Mouse (Mus musculus): ENCODE data around the gene Cdh4. TPM values are rescaled to one million over a fixed set of nuclear protein-coding genes. Genes with fewer than 3 reads are reported as not detected.

Cdh4 gene
- polyA plus RNA-seq, 1 experiment from 2014 or later, result 0.20 TPM

DNA sequence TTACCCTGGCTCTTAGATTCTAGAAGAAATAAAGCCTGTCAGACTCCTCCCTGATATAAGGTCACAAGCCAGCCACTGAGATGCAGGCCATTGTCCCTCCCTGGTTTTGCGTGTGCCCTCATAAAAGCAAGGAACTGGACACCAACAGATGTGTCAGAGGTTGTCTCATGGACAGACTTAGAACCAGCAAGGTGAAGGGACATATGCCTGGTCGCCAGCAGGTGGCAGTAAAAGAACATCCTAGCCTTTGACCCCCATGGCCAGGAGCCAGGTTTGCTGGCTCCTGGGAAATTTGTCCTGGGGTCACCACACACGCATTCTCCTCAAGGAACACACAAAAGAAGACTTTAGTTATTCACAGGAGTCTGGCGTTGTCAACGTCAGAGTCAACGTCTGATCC lies 387.7 kb downstream of the Cdh4 start:
- no peak overlapping the region for H3K27ac ChIP-seq
- no peak overlapping the region for H3K4me3 ChIP-seq
- no peaks in the 10 kb centered on the region for H3K36me3 ChIP-seq
- WGBS (ENCODE audit: insufficient replicate concordance), result 23% methylated on average over 6 of the region's 6 CpGs
- no peaks in the 10 kb centered on the region for H3K27me3 ChIP-seq (replicated peaks)
- H3K4me1 ChIP-seq, result no peaks in the 10 kb centered on the region
- H3K9ac ChIP-seq, result no peak overlapping the region
- no peak for ATAC-seq
- no peak overlapping the region for H3K4me2 ChIP-seq
- H3K9me3 ChIP-seq (replicated peaks), result no peaks in the 10 kb centered on the region

DNA sequence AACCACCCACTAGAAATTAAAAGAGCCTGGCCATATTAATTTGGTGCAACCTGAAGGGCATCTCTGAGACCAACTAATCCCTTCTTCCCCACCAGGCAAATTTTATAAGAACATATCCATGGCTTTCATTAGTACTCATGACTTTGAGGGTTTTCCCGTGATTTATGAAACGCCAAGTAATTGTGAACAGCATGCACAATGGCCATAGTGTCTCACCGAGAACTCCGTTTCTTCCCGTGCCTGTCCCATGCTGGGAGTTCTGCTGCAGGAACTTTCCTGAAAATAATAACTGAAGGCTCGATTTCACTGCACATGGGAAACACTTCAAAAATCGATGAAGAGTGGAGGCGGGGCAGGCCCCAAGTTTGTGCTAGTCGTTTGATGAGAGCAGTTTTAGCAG lies 392.7 kb downstream of the Cdh4 start:
- Histone ChIP-seq H3K27me3 (replicated peaks) (no peaks in the 10 kb centered on the region), H3K4me2 (no peak overlapping the region), H3K27ac (no peak overlapping the region), H3K9ac (no peak overlapping the region), H3K4me1 (no peaks in the 10 kb centered on the region), H3K4me3 (no peak overlapping the region), H3K36me3 (no peaks in the 10 kb centered on the region), H3K9me3 (replicated peaks) (no peaks in the 10 kb centered on the region)
- WGBS (ENCODE audit: insufficient replicate concordance), result 67% methylated on average over 9 of the region's 9 CpGs
- no peak for ATAC-seq

DNA sequence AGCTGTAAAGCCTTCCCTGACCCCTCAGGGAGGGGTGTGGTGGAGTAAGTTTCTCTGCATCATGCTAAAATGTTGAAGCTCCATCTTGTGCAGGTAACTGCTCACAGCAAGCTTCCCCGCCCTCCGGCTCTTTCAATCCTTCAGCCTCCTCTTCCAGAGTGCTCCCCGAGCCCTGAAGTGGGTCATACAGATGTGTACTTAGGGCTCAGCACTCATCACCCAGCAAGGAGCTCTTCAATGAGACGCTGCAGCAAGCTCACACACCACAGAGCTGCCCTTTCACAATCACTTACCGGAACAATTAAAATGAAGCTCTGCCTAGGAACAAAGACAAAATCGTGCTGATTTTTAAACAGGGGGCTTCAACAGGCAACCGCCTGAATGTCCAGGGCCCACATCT lies 393.3 kb downstream of the Cdh4 start:
- H3K27ac ChIP-seq, result no peak overlapping the region
- WGBS (ENCODE audit: insufficient replicate concordance), result 62% methylated on average over 7 of the region's 7 CpGs
- H3K27me3 ChIP-seq (replicated peaks), result no peaks in the 10 kb centered on the region
- H3K9me3 ChIP-seq (replicated peaks), result no peaks in the 10 kb centered on the region
- ATAC-seq, result no peak
- no peaks in the 10 kb centered on the region for H3K36me3 ChIP-seq
- no peaks in the 10 kb centered on the region for H3K4me1 ChIP-seq
- H3K4me2 ChIP-seq, result no peak overlapping the region
- no peak overlapping the region for H3K9ac ChIP-seq
- no peak overlapping the region for H3K4me3 ChIP-seq

DNA sequence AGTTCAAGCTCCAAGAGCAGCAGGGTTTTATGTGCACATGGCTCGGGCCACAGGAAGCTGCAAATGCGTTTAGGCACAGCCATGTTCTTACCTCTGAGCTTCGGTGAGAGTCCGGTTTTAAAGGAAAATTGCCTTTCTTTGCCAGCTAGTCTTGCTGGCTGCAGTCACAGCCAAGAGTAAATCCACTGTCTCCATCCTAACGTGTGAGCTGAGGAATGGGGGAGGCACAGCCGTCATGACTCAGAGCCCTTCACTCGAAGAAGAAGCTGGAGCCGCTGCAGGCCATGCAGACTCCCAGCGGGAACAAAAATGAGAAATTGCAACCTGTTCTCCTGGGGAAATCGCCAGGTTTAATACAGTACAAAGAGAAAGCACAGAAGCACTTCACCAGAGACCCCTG lies 395.0 kb downstream of the Cdh4 start:
- Histone ChIP-seq H3K27ac (no peak overlapping the region), H3K4me3 (no peak overlapping the region), H3K9ac (no peak overlapping the region), H3K4me1 (no peaks in the 10 kb centered on the region), H3K27me3 (replicated peaks) (no peaks in the 10 kb centered on the region), H3K4me2 (no peak overlapping the region), H3K9me3 (replicated peaks) (no peaks in the 10 kb centered on the region), H3K36me3 (no peaks in the 10 kb centered on the region)
- 64% methylated on average over 10 of the region's 10 CpGs for WGBS (ENCODE audit: insufficient replicate concordance)
- ATAC-seq, result no peak

DNA sequence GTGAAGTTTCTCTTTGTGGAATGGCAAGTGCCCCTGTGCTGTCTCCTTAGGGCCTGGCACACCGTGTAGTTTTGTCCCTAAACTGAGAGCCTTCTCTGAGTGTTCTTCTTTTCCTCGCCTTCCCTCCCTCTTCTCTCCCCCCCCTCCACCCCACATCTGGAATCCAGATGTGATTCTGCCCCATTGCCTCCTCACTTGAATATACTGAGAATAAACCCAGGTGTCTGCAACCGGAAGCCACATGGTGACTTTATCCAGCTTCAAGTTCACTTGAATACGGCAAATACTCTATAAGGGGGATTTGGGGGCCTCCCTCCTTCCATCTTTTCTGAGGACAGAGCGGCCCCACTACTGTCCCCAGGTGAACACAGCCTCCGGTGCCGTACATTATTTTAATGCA lies 395.8 kb downstream of the Cdh4 start:
- no peak for ATAC-seq
- Histone ChIP-seq H3K9ac (no peak overlapping the region), H3K4me3 (no peak overlapping the region), H3K9me3 (replicated peaks) (no peaks in the 10 kb centered on the region), H3K4me1 (no peaks in the 10 kb centered on the region), H3K4me2 (no peak overlapping the region), H3K36me3 (no peaks in the 10 kb centered on the region), H3K27me3 (replicated peaks) (no peaks in the 10 kb centered on the region), H3K27ac (no peak overlapping the region)
- 70% methylated on average over 7 of the region's 7 CpGs for WGBS (ENCODE audit: insufficient replicate concordance)

DNA sequence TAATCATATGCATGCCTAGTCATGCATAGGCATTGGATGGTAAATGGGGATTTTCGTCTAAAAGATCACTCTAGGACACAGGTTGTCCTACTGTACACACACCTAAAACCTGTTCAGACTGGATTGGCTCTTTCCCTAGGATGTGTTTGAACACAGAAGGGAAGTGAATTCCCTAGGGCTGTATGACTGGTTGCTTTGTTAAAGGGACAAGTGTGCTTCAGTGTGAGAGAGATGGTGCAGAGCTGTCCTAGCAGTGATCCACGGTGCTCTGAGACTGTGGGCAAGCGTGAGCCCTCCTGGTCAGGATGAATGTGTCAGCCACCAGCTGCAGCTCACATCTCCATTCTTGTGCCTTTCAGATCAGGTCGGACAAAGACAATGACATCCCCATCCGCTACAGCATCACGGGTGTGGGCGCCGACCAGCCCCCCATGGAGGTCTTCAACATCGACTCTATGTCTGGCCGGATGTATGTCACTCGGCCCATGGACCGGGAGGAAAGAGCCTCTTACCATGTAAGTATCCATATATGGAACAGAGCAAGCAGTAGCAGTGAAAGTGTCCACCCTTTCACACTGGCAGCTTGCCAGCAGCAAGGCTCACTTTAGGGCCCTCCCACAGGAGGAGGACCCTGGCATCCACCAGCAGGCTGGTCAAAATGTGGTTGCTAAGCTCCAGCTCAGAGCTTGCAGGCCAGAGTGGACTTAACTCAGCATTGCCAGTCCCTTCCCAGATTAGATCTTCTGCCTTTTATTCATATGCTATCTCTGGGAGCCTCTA lies 400.6 kb downstream of the Cdh4 start:
- Histone ChIP-seq H3K9ac (no peak overlapping the region), H3K36me3 (no peaks in the 10 kb centered on the region), H3K27me3 (replicated peaks) (no peaks in the 10 kb centered on the region), H3K4me3 (no peak overlapping the region), H3K4me2 (no peak overlapping the region), H3K27ac (no peak overlapping the region), H3K4me1 (no peaks in the 10 kb centered on the region), H3K9me3 (replicated peaks) (no peaks in the 10 kb centered on the region)
- peak; percentile 35 for ATAC-seq
- WGBS (ENCODE audit: insufficient replicate concordance), result 70% methylated on average over 12 of the region's 12 CpGs

DNA sequence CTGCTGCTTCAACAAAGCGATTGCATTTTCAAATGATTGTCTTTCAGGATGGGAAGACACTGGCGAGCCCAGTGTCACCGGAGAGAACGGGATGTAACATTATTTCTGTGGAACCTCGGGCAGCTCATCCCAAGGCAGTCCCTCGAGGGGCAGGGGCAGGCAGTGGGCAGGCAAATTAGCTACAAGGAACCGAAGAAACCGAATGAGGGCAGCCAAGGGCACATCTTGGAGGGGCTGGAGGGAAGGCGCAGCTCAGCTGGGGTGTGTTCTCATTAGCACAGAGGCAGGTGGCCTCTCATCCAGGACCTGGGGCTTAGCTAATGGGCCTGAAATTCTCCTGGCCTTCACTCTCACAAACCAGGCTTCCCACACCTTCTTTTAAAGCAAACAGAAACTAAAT lies 407.5 kb downstream of the Cdh4 start:
- Histone ChIP-seq H3K9ac (no peak overlapping the region), H3K27ac (no peak overlapping the region), H3K9me3 (replicated peaks) (no peaks in the 10 kb centered on the region), H3K4me3 (no peak overlapping the region), H3K4me2 (no peak overlapping the region), H3K4me1 (no peaks in the 10 kb centered on the region), H3K36me3 (no peaks in the 10 kb centered on the region), H3K27me3 (replicated peaks) (no peaks in the 10 kb centered on the region)
- 42% methylated on average over 9 of the region's 9 CpGs for WGBS (ENCODE audit: insufficient replicate concordance)
- no peak for ATAC-seq

DNA sequence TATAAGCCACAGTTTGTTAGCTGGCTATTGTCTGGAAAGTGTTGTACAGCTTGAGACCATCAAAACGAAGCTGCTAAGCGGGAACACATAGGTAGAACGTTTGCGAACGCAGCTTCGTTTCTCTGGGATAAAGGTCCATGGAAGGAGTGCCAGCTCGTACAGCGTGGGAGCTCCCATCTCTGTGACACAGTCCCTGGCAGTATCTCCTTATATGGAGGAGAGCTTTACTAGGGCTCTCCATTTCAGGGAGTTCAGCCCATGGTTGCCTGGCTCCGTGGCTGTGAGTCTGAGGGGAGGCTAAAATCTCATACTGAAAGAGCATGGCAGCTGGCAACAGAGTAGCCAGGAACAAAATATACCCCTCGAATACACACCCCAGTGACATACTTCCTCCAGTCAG lies 409.9 kb downstream of the Cdh4 start:
- ATAC-seq, result no peak
- Histone ChIP-seq H3K27ac (no peak overlapping the region), H3K36me3 (no peaks in the 10 kb centered on the region), H3K4me2 (no peak overlapping the region), H3K9ac (no peak overlapping the region), H3K27me3 (replicated peaks) (no peaks in the 10 kb centered on the region), H3K4me3 (no peak overlapping the region), H3K9me3 (replicated peaks) (no peaks in the 10 kb centered on the region), H3K4me1 (no peaks in the 10 kb centered on the region)
- 69% methylated on average over 10 of the region's 10 CpGs for WGBS (ENCODE audit: insufficient replicate concordance)

DNA sequence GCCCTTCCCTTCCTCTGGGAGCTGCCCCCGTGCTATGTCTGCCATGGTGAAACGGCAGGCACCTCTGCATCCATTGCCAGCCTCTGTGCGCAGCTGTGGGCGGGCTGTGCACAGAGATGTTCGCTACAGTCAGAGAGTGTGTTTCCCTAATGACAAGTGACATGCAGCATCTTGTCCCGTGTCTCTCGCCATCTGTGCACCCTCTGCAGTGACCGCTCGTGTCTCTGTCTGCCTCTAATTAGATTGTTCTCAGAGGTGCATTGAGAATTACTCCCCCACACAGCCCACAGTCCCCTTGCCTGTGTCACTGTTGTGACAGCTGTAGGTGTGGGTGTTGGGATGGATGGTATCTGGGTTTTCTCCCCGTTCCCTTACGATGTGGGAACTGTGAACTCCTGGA lies 410.6 kb downstream of the Cdh4 start:
- Histone ChIP-seq H3K4me3 (no peak overlapping the region), H3K9me3 (replicated peaks) (no peaks in the 10 kb centered on the region), H3K27ac (no peak overlapping the region), H3K36me3 (no peaks in the 10 kb centered on the region), H3K9ac (no peak overlapping the region), H3K27me3 (replicated peaks) (0 out of 2 replicates have a peak, but pooled peaks cover 3% of the 10 kb centered on the region), H3K4me1 (no peaks in the 10 kb centered on the region), H3K4me2 (no peak overlapping the region)
- ATAC-seq, result no peak
- WGBS (ENCODE audit: insufficient replicate concordance), result 69% methylated on average over 11 of the region's 11 CpGs

DNA sequence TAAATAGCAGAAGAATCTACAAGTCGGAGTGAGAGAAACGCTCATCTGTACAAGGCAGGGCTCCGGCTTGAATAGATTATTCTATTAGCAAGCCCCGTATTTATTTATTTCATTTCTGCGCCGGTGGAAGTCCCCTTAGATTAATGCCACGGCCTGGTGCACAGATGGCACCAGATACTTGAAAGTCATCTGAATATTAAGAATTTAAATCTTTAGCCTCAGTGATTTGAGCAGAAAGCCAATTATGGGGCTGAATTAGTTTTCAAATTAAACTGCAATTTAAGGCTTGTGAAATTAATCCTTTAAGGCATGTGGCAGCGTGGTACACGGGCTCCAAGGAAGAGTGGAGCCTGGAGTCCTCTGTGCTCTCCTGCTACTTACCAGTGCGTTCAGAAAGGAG lies 411.7 kb downstream of the Cdh4 start:
- no peak overlapping the region for H3K4me2 ChIP-seq
- H3K9ac ChIP-seq, result no peak overlapping the region
- H3K9me3 ChIP-seq (replicated peaks), result no peaks in the 10 kb centered on the region
- 76% methylated on average over 10 of the region's 10 CpGs for WGBS (ENCODE audit: insufficient replicate concordance)
- no peak overlapping the region for H3K4me3 ChIP-seq
- H3K36me3 ChIP-seq, result no peaks in the 10 kb centered on the region
- no peak for ATAC-seq
- 0 out of 2 replicates have a peak, but pooled peaks cover 3% of the 10 kb centered on the region for H3K27me3 ChIP-seq (replicated peaks)
- H3K27ac ChIP-seq, result no peak overlapping the region
- H3K4me1 ChIP-seq, result no peaks in the 10 kb centered on the region

DNA sequence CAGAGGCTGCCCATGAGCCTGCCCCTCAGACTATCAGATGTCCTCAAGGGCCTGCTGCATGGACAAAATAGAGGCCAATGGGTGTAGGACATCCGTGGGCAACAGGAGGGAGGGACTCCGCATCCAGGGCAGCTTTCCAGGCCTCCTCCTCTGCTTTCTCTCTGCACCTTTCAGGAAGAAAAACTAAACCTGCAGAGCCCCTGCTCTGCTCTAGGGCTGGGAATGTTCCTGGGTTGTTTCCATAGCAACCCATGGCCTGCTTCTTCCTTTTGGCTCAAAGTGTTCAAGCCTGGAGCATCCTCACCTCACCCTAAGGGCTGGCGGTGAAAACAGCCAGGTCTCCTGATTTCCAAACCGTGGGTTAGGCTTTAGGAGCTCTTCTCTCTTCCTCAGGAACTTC lies 414.9 kb downstream of the Cdh4 start:
- Histone ChIP-seq H3K4me1 (no peaks in the 10 kb centered on the region), H3K9ac (no peak overlapping the region), H3K27ac (no peak overlapping the region), H3K4me2 (no peak overlapping the region), H3K4me3 (no peak overlapping the region), H3K27me3 (replicated peaks) (0 out of 2 replicates have a peak, but pooled peaks cover 3% of the 10 kb centered on the region), H3K36me3 (no peaks in the 10 kb centered on the region), H3K9me3 (replicated peaks) (no peaks in the 10 kb centered on the region)
- no peak for ATAC-seq
- WGBS (ENCODE audit: insufficient replicate concordance), result 37% methylated on average over 4 of the region's 4 CpGs

DNA sequence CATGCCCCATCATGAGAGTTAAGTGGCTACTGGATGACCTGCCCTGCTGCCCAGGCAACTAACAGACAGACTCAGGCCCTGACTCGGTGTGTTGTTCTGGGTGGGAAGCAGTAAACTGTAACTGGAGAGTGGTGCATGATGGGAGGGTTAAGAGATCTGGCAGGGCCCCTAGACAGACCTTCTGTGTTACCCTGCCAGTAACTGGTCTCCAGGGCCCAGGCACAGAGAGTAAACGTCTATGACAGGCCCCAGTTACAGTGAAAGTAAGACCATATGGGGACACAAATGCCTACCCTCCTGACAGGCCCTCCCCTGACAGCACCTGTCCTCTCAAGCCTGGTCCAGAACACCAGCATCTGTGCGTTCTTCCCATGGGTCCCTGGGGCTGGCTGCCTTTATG lies 420.4 kb downstream of the Cdh4 start:
- H3K9me3 ChIP-seq (replicated peaks), result no peaks in the 10 kb centered on the region
- ATAC-seq, result no peak
- 58% methylated on average over 3 of the region's 3 CpGs for WGBS (ENCODE audit: insufficient replicate concordance)
- H3K27me3 ChIP-seq (replicated peaks), result no peaks in the 10 kb centered on the region
- H3K4me2 ChIP-seq, result no peak overlapping the region
- H3K9ac ChIP-seq, result no peak overlapping the region
- H3K4me3 ChIP-seq, result no peak overlapping the region
- no peak overlapping the region for H3K27ac ChIP-seq
- H3K36me3 ChIP-seq, result no peaks in the 10 kb centered on the region
- no peaks in the 10 kb centered on the region for H3K4me1 ChIP-seq

DNA sequence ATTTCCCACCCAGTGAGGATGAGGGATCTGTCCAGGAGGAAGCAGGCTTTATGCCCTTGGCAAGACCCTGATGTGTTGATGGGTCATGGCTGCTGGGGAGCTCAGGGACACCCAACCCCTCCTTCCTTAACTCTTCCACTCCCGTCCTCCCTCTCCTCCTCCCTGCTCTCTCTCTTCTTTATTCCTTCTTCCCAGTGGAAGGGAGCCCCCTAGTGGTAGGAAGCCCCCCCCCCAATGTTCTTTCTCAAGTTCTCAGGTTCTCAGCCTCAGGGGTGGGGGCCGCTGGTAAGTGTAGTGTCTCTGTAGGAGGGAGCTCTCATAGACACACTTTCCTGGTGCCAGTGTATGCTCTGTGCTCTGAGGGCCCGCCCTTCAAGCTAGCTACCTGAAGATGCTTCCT lies 421.0 kb downstream of the Cdh4 start:
- H3K36me3 ChIP-seq, result no peaks in the 10 kb centered on the region
- no peaks in the 10 kb centered on the region for H3K9me3 ChIP-seq (replicated peaks)
- H3K4me1 ChIP-seq, result no peaks in the 10 kb centered on the region
- no peaks in the 10 kb centered on the region for H3K27me3 ChIP-seq (replicated peaks)
- no peak overlapping the region for H3K4me2 ChIP-seq
- no peak overlapping the region for H3K4me3 ChIP-seq
- H3K27ac ChIP-seq, result no peak overlapping the region
- 56% methylated on average over 3 of the region's 3 CpGs for WGBS (ENCODE audit: insufficient replicate concordance)
- H3K9ac ChIP-seq, result no peak overlapping the region
- no peak for ATAC-seq
